Mouse (Mus musculus): ENCODE results near the gene Dhx57. TPM values are rescaled to one million over a fixed set of nuclear protein-coding genes. Genes with fewer than 3 reads are reported as not detected.
"Not testable (repeated sequence)": the region's sequence is repeated elsewhere in the genome, so short reads cannot be mapped to it uniquely, and the experiment has no call there.

Gene Dhx57
- polyA plus RNA-seq, 1 experiment from 2014 or later = 21.3 TPM

GRCm38 (mm10) chr17:80221890-80222628 is 68.2 kb downstream of the Dhx57 start:
- ATAC-seq (ENCODE audit: low FRiP score) = no peak
- no peaks in the 10 kb centered on the region for H3K9me3 ChIP-seq (ENCODE audit: control insufficient read depth, low read length)
- WGBS = 58% methylated on average over 3 of the region's 3 CpGs
- no peaks in the 10 kb centered on the region for H3K27me3 ChIP-seq (ENCODE audit: control insufficient read depth, insufficient read depth, low read length)
- H3K27ac ChIP-seq (ENCODE audit: low read depth, low read length) = no peak overlapping the region
- no peak overlapping the region for H3K4me3 ChIP-seq (ENCODE audit: low read depth, low read length)
- DNase-seq (ENCODE audit: low spot score, missing footprints) = no peak
- H3K36me3 ChIP-seq (ENCODE audit: control insufficient read depth, insufficient read depth, low read length) = no peaks in the 10 kb centered on the region
- H3K4me1 ChIP-seq (ENCODE audit: control insufficient read depth, insufficient read depth, low read length) = peaks cover 4% of the 10 kb centered on the region
- H3K4me2 ChIP-seq = no peak overlapping the region
- no peak overlapping the region for H3K9ac ChIP-seq (ENCODE audit: low read length)

DNA sequence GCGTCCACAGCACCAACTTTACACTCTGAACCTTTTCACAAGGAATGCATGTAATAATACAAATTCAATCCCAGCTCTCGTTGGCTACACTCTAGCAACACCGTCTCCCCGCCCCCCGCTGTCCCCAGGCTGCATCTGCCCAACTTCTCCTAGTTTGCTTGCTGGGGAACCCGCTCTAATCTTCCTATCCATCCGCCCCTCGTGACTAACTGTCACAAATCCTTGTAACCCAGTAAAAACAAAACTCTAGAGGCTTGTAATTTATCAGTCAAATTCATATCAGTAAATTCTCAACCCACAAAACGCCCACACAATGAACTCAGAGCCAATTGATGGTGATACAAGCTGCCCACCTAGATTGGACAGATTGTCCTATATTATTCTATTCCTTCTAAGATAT is 69.1 kb downstream of the Dhx57 start:
- Histone ChIP-seq H3K4me3 (ENCODE audit: low read depth, low read length) (no peak overlapping the region), H3K4me2 (no peak overlapping the region), H3K4me1 (ENCODE audit: control insufficient read depth, insufficient read depth, low read length) (peaks cover 4% of the 10 kb centered on the region), H3K36me3 (ENCODE audit: control insufficient read depth, insufficient read depth, low read length) (no peaks in the 10 kb centered on the region), H3K9me3 (ENCODE audit: control insufficient read depth, low read length) (no peaks in the 10 kb centered on the region), H3K27me3 (ENCODE audit: control insufficient read depth, insufficient read depth, low read length) (no peaks in the 10 kb centered on the region), H3K27ac (ENCODE audit: low read depth, low read length) (no peak overlapping the region), H3K9ac (ENCODE audit: low read length) (no peak overlapping the region)
- WGBS = 68% methylated on average over 9 of the region's 9 CpGs
- DNase-seq (ENCODE audit: low spot score, missing footprints) = no peak
- no peak for ATAC-seq (ENCODE audit: low FRiP score)

DNA sequence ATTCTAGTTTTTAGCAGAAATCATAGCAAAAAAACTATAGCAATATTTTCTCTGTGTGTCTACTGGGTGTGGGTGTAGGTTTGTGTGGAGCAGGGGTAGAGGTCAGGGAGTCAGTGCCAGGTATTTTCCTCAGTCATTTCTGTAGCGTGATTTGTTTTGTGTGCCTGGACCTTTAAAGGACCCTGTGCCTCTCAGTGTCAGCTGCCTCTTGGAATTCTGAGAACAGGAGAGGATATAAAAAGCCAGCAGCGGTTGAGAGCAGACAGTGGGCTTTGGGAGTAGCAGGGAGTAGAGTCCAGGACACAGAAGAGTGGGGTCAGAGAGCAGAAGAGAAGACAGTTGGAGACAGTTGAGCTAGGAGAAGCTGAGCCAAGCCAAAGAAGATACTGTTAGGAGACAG is 70.1 kb downstream of the Dhx57 start:
- Histone ChIP-seq H3K27me3 (ENCODE audit: control insufficient read depth, insufficient read depth, low read length) (no peaks in the 10 kb centered on the region), H3K36me3 (ENCODE audit: control insufficient read depth, insufficient read depth, low read length) (no peaks in the 10 kb centered on the region), H3K9ac (ENCODE audit: low read length) (no peak overlapping the region), H3K4me2 (no peak overlapping the region), H3K4me3 (ENCODE audit: low read depth, low read length) (no peak overlapping the region), H3K9me3 (ENCODE audit: control insufficient read depth, low read length) (no peaks in the 10 kb centered on the region), H3K4me1 (ENCODE audit: control insufficient read depth, insufficient read depth, low read length) (peaks cover 4% of the 10 kb centered on the region), H3K27ac (ENCODE audit: low read depth, low read length) (no peak overlapping the region)
- 81% methylated on average over 2 of the region's 2 CpGs for WGBS
- ATAC-seq (ENCODE audit: low FRiP score) (no peak), DNase-seq (ENCODE audit: low spot score, missing footprints) (no peak)

DNA sequence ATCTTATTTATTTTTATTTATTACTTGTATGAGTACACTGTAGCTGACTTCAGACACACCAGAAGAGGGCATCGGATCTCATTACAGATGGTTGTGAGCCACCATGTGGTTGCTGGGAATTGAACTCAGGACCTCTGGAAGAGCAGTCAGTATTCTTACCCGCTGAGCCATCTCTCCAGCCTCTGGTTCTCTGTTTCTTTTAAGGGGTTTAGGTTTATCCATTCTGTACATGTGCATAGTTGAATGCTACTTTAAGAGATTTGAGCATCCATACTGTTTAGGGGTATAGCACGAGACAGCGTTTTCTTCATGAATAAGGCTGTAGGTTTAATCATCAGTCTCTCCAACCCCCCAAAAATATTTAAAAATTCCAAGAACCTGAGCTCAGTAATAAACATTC is 76.3 kb downstream of the Dhx57 start:
- H3K27ac ChIP-seq (ENCODE audit: low read depth, low read length); H3K4me2 ChIP-seq; H3K4me1 ChIP-seq (ENCODE audit: control insufficient read depth, insufficient read depth, low read length); H3K9me3 ChIP-seq (ENCODE audit: control insufficient read depth, low read length); H3K4me3 ChIP-seq (ENCODE audit: low read depth, low read length); H3K9ac ChIP-seq (ENCODE audit: low read length); H3K36me3 ChIP-seq (ENCODE audit: control insufficient read depth, insufficient read depth, low read length); H3K27me3 ChIP-seq (ENCODE audit: control insufficient read depth, insufficient read depth, low read length); DNase-seq (ENCODE audit: low spot score, missing footprints); ATAC-seq (ENCODE audit: low FRiP score): not testable (repeated sequence)
- 89% methylated on average over 4 of the region's 4 CpGs for WGBS

GRCm38 (mm10) chr17:80206671-80207581 is 83.3 kb downstream of the Dhx57 start, which contains the start of the genes Srsf7 and Ttc39d:
TSS of gene Srsf7 (minus strand) at chr17:80207307.
TSS of gene Ttc39d (plus strand) at chr17:80207460.
- H3K36me3 ChIP-seq (ENCODE audit: control insufficient read depth, insufficient read depth, low read length) = peaks cover 14% of the 10 kb centered on the region
- peak within 1 kb of the TSS; percentile 96 for H3K4me3 ChIP-seq (ENCODE audit: low read depth, low read length)
- peak within 1 kb of the TSS; percentile 97 for H3K27ac ChIP-seq (ENCODE audit: low read depth, low read length)
- under 1% methylated on average over 86 of the region's 95 CpGs for WGBS
- peak; percentile 92 for ATAC-seq (ENCODE audit: low FRiP score)
- H3K9me3 ChIP-seq (ENCODE audit: control insufficient read depth, low read length) = no peaks in the 10 kb centered on the region
- no peaks in the 10 kb centered on the region for H3K27me3 ChIP-seq (ENCODE audit: control insufficient read depth, insufficient read depth, low read length)
- H3K9ac ChIP-seq (ENCODE audit: low read length) = peak within 1 kb of the TSS; percentile 99
- H3K4me2 ChIP-seq = peak within 1 kb of the TSS; percentile 80
- peak; percentile 100 for DNase-seq (ENCODE audit: low spot score, missing footprints)
- peaks cover 4% of the 10 kb centered on the region for H3K4me1 ChIP-seq (ENCODE audit: control insufficient read depth, insufficient read depth, low read length)

DNA sequence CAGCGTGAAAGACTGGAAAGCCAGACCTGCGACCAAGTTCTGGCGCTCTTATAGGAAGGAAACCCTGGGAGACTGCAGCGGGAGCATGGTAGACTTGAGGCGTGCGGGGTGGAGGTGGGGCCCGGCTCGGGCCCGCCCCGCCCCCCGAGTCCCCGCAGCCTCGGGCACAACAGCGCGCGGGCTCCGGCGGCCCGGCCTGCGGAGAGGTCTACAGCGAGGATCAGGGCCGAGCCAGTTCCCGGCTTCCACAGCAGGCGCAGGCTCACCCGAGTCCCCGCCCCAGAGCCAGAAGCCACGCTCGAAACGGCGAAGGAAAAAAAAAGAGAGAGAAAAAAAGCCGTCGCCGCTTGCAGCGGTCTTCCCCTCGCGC is 84.0 kb downstream of the Dhx57 start:
- Histone ChIP-seq H3K4me2 (peak overlapping the region; percentile 80), H3K9ac (ENCODE audit: low read length) (peak overlapping the region; percentile 99), H3K27ac (ENCODE audit: low read depth, low read length) (peak overlapping the region; percentile 97), H3K4me3 (ENCODE audit: low read depth, low read length) (peak overlapping the region; percentile 96), H3K9me3 (ENCODE audit: control insufficient read depth, low read length) (no peaks in the 10 kb centered on the region), H3K27me3 (ENCODE audit: control insufficient read depth, insufficient read depth, low read length) (no peaks in the 10 kb centered on the region), H3K36me3 (ENCODE audit: control insufficient read depth, insufficient read depth, low read length) (peaks cover 18% of the 10 kb centered on the region), H3K4me1 (ENCODE audit: control insufficient read depth, insufficient read depth, low read length) (peaks cover 4% of the 10 kb centered on the region)
- under 1% methylated on average over 36 of the region's 36 CpGs for WGBS
- ATAC-seq (ENCODE audit: low FRiP score) (peak; percentile 67), DNase-seq (ENCODE audit: low spot score, missing footprints) (no peak)

- 45% methylated on average over 5 of the region's 5 CpGs for WGBS
- no peak overlapping the region for H3K27ac ChIP-seq (ENCODE audit: low read depth, low read length)
- H3K9ac ChIP-seq (ENCODE audit: low read length) = peak overlapping the region; percentile 99
- H3K36me3 ChIP-seq (ENCODE audit: control insufficient read depth, insufficient read depth, low read length) = peaks cover 18% of the 10 kb centered on the region
- ATAC-seq (ENCODE audit: low FRiP score) (no peak), DNase-seq (ENCODE audit: low spot score, missing footprints) (no peak)
- H3K4me2 ChIP-seq = peak overlapping the region; percentile 80
- no peaks in the 10 kb centered on the region for H3K9me3 ChIP-seq (ENCODE audit: control insufficient read depth, low read length)
- peak overlapping the region; percentile 96 for H3K4me3 ChIP-seq (ENCODE audit: low read depth, low read length)
- H3K27me3 ChIP-seq (ENCODE audit: control insufficient read depth, insufficient read depth, low read length) = no peaks in the 10 kb centered on the region
- H3K4me1 ChIP-seq (ENCODE audit: control insufficient read depth, insufficient read depth, low read length) = peaks cover 4% of the 10 kb centered on the region
Measured at GRCm38 (mm10) chr17:80205657-80206056, 84.6 kb downstream of the Dhx57 start.

GRCm38 (mm10) chr17:80199160-80199778 is 91.0 kb downstream of the Dhx57 start:
- ATAC-seq (ENCODE audit: low FRiP score) (peak; percentile 60), DNase-seq (ENCODE audit: low spot score, missing footprints) (no peak)
- peaks cover 20% of the 10 kb centered on the region for H3K36me3 ChIP-seq (ENCODE audit: control insufficient read depth, insufficient read depth, low read length)
- WGBS = 93% methylated on average over 3 of the region's 3 CpGs
- H3K4me2 ChIP-seq = no peak overlapping the region
- no peak overlapping the region for H3K27ac ChIP-seq (ENCODE audit: low read depth, low read length)
- H3K4me1 ChIP-seq (ENCODE audit: control insufficient read depth, insufficient read depth, low read length) = no peaks in the 10 kb centered on the region
- no peak overlapping the region for H3K9ac ChIP-seq (ENCODE audit: low read length)
- no peaks in the 10 kb centered on the region for H3K9me3 ChIP-seq (ENCODE audit: control insufficient read depth, low read length)
- no peaks in the 10 kb centered on the region for H3K27me3 ChIP-seq (ENCODE audit: control insufficient read depth, insufficient read depth, low read length)
- no peak overlapping the region for H3K4me3 ChIP-seq (ENCODE audit: low read depth, low read length)

Data from midbrain, embryonic 11.5 days (tissue).